Mouse (Mus musculus): ENCODE data around the gene Ly6c2.
"Not testable (repeated sequence)": the region's sequence is repeated elsewhere in the genome, so short reads cannot be mapped to it uniquely, and the experiment has no call there.

Ly6c2 gene

DNA sequence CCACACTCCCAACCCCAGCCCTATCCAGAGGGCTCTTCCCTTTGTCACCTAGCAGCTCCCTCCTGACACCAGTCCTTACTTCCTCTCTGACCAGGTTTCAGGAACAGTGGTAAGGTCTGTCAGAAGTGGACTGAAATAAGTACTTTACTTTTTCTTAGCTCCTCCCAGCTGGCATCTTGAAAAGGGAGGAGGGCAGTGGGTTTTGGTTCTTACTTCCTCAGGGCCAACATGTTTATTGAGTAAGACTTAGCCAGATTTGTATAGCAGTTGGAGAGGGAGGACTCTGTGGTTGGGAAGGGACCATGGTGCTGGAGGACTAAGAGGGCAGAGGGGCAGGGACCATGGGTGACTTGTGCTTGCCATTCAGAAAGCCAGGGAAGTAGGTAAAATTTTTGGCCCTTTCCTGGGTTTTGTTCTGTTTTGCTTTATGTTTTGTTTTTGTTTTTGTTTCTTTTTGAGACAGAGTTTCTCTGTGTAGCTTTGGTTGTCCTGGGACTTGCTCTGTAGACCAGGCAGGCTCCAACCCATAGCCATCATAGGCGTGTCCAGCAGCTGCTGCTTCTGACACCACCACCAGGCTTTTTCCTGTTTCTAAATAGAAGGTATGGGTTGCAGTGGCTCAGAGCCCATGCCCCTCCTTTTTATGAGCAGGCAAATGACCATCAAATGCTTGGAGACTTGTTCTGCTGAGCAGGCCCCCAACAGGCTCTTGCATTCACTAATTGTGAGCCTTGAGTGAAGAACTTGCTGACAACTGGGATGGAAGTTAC lies at the start of gene Ly6c2:
Gene Ly6c2 (minus strand): TSS at position 110 of the 770 bp plus-strand sequence.
- not testable (repeated sequence) for H3K27me3 ChIP-seq (ENCODE audit: insufficient read depth, low read length); H3K36me3 ChIP-seq (ENCODE audit: insufficient read depth, low read length); H3K4me3 ChIP-seq (replicated peaks; ENCODE audit: low read length); H3K4me1 ChIP-seq (replicated peaks; ENCODE audit: low read depth, low read length)
- peaks cover 22% of the 10 kb centered on the region for H3K9me3 ChIP-seq (ENCODE audit: low read length)

GRCm38 (mm10) chr15:75157646-75158045 lies 45.9 kb upstream of the Ly6c2 start:
- peaks cover 77% of the 10 kb centered on the region for H3K9me3 ChIP-seq (ENCODE audit: low read length)
- no peaks in the 10 kb centered on the region for H3K36me3 ChIP-seq (ENCODE audit: insufficient read depth, low read length)
- no peak overlapping the region for H3K4me3 ChIP-seq (replicated peaks; ENCODE audit: low read length)
- TF ChIP-seq POU5F1 (IDR thresholded peaks at IDR 0.05; ENCODE audit: borderline replicate concordance, low read length) (no peak), CTCF (conservative IDR thresholded peaks at IDR 0.05; ENCODE audit: low read length) (no peak), NANOG (IDR thresholded peaks at IDR 0.05; ENCODE audit: borderline replicate concordance, low read length) (no peak)
- no peaks in the 10 kb centered on the region for H3K4me1 ChIP-seq (replicated peaks; ENCODE audit: low read depth, low read length)
- H3K27me3 ChIP-seq (ENCODE audit: insufficient read depth, low read length) = no peaks in the 10 kb centered on the region

- peaks cover 76% of the 10 kb centered on the region for H3K9me3 ChIP-seq (ENCODE audit: low read length)
- no peaks in the 10 kb centered on the region for H3K36me3 ChIP-seq (ENCODE audit: insufficient read depth, low read length)
- H3K27me3 ChIP-seq (ENCODE audit: insufficient read depth, low read length) = no peaks in the 10 kb centered on the region
- TF ChIP-seq NANOG (IDR thresholded peaks at IDR 0.05; ENCODE audit: borderline replicate concordance, low read length) (no peak), CTCF (conservative IDR thresholded peaks at IDR 0.05; ENCODE audit: low read length) (no peak), POU5F1 (IDR thresholded peaks at IDR 0.05; ENCODE audit: borderline replicate concordance, low read length) (no peak)
- H3K4me3 ChIP-seq (replicated peaks; ENCODE audit: low read length) = no peak within 1 kb of the TSS
- H3K4me1 ChIP-seq (replicated peaks; ENCODE audit: low read depth, low read length) = no peaks in the 10 kb centered on the region
Measured at GRCm38 (mm10) chr15:75154940-75155339, 43.2 kb upstream of the Ly6c2 start, which contains the start of gene Ly6g. TSS of gene Ly6g (plus strand) at chr15:75155240.

GRCm38 (mm10) chr15:75153087-75153486 lies 41.3 kb upstream of the Ly6c2 start:
- H3K4me3 ChIP-seq (replicated peaks; ENCODE audit: low read length) = no peak overlapping the region
- no peaks in the 10 kb centered on the region for H3K36me3 ChIP-seq (ENCODE audit: insufficient read depth, low read length)
- H3K27me3 ChIP-seq (ENCODE audit: insufficient read depth, low read length) = no peaks in the 10 kb centered on the region
- no peaks in the 10 kb centered on the region for H3K4me1 ChIP-seq (replicated peaks; ENCODE audit: low read depth, low read length)
- TF ChIP-seq POU5F1 (IDR thresholded peaks at IDR 0.05; ENCODE audit: borderline replicate concordance, low read length) = no peak
- no peak for TF ChIP-seq NANOG (IDR thresholded peaks at IDR 0.05; ENCODE audit: borderline replicate concordance, low read length)
- no peak for TF ChIP-seq CTCF (conservative IDR thresholded peaks at IDR 0.05; ENCODE audit: low read length)
- peaks cover 57% of the 10 kb centered on the region for H3K9me3 ChIP-seq (ENCODE audit: low read length)

GRCm38 (mm10) chr15:75143735-75144134 lies 32.0 kb upstream of the Ly6c2 start:
- H3K4me1 ChIP-seq (replicated peaks; ENCODE audit: low read depth, low read length) = no peaks in the 10 kb centered on the region
- no peak overlapping the region for H3K4me3 ChIP-seq (replicated peaks; ENCODE audit: low read length)
- H3K27me3 ChIP-seq (ENCODE audit: insufficient read depth, low read length) = no peaks in the 10 kb centered on the region
- TF ChIP-seq CTCF (conservative IDR thresholded peaks at IDR 0.05; ENCODE audit: low read length) = peak; percentile 53
- TF ChIP-seq POU5F1 (IDR thresholded peaks at IDR 0.05; ENCODE audit: borderline replicate concordance, low read length) = no peak
- H3K36me3 ChIP-seq (ENCODE audit: insufficient read depth, low read length) = no peaks in the 10 kb centered on the region
- peaks cover 5% of the 10 kb centered on the region for H3K9me3 ChIP-seq (ENCODE audit: low read length)

GRCm38 (mm10) chr15:75141812-75142360 lies 30.1 kb upstream of the Ly6c2 start:
- not testable (repeated sequence) for H3K4me1 ChIP-seq (replicated peaks; ENCODE audit: low read depth, low read length); H3K4me3 ChIP-seq (replicated peaks; ENCODE audit: low read length); H3K36me3 ChIP-seq (ENCODE audit: insufficient read depth, low read length); H3K27me3 ChIP-seq (ENCODE audit: insufficient read depth, low read length)
- peaks cover 21% of the 10 kb centered on the region for H3K9me3 ChIP-seq (ENCODE audit: low read length)
- peak; percentile 70 for TF ChIP-seq CTCF (conservative IDR thresholded peaks at IDR 0.05; ENCODE audit: low read length)

DNA sequence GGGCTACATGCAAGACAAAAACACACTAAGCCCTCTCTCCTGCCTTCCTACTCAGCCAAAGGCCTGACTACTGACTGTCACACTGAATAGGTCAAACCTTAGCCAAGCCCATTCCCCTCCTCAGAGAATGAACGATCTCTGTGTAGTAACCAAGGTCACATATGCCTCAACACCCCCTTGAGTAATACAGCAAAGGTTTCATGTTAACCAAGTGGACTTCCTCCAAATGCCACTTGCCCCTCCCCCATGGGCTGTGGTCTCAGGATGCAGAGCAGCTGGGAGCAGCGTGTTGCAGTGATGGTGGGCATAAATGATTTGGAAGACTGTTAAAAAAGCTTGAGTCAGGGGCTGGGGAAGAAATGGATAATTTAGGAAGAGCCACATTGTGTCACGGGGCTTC lies 26.0 kb upstream of the Ly6c2 start:
- peaks cover 21% of the 10 kb centered on the region for H3K9me3 ChIP-seq (ENCODE audit: low read length)
- not testable (repeated sequence) for H3K4me1 ChIP-seq (replicated peaks; ENCODE audit: low read depth, low read length); H3K36me3 ChIP-seq (ENCODE audit: insufficient read depth, low read length); H3K27me3 ChIP-seq (ENCODE audit: insufficient read depth, low read length); H3K4me3 ChIP-seq (replicated peaks; ENCODE audit: low read length)

GRCm38 (mm10) chr15:75135090-75135783 lies 23.5 kb upstream of the Ly6c2 start:
- H3K4me3 ChIP-seq (replicated peaks; ENCODE audit: low read length); H3K4me1 ChIP-seq (replicated peaks; ENCODE audit: low read depth, low read length): not testable (repeated sequence)
- H3K9me3 ChIP-seq (ENCODE audit: low read length) = peaks cover 21% of the 10 kb centered on the region

DNA sequence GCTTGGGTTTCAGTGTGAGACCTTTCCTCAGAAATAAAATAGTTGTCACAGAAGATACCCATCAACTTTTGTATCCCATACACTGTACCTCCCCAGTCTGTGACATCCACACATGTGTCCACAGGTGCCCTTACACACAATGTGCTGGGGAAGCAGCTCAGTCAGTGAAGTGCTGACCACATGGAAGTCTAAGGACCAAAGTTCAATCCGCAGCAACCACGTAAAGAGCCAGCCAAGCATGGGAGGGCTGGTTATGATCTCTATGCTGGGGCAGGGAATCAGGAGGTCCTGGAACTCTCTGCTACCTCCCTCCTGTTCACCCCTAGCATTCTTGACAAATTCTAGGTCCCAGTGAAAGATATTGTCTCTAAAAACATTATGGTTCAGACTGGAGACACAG lies 20.6 kb upstream of the Ly6c2 start:
- not testable (repeated sequence) for H3K9me3 ChIP-seq (ENCODE audit: low read length); H3K4me1 ChIP-seq (replicated peaks; ENCODE audit: low read depth, low read length); H3K36me3 ChIP-seq (ENCODE audit: insufficient read depth, low read length); H3K27me3 ChIP-seq (ENCODE audit: insufficient read depth, low read length); H3K4me3 ChIP-seq (replicated peaks; ENCODE audit: low read length)

More at GRCm38 (mm10) chr15:75135090-75135783, 23.5 kb upstream of the Ly6c2 start:
- H3K27me3 ChIP-seq (ENCODE audit: insufficient read depth, low read length); H3K36me3 ChIP-seq (ENCODE audit: insufficient read depth, low read length): not testable (repeated sequence)

Measured in E14TG2a.4 (cell line).